Mouse (Mus musculus): ENCODE data around the gene Camkmt.
A peak's percentile ranks its signal among the peaks of the same experiment; 100 is the strongest.

Camkmt gene

GRCm38 (mm10) chr17:85091762-85092161 is 1.4 kb downstream of the Camkmt start:
- DNase-seq: no peak

- DNase-seq: no peak
Observed at GRCm38 (mm10) chr17:85096396-85096795, 6.0 kb downstream of the Camkmt start.

- no peak for DNase-seq
Observed at GRCm38 (mm10) chr17:85098677-85099323, 8.4 kb downstream of the Camkmt start.

GRCm38 (mm10) chr17:85100232-85100631 is 9.9 kb downstream of the Camkmt start:
- no peak for DNase-seq

- DNase-seq: no peak
Observed at GRCm38 (mm10) chr17:85101751-85102150, 11.4 kb downstream of the Camkmt start.

GRCm38 (mm10) chr17:85103310-85103709 is 13.0 kb downstream of the Camkmt start:
- DNase-seq: no peak

- DNase-seq: no peak
Observed at GRCm38 (mm10) chr17:85110640-85111039, 20.3 kb downstream of the Camkmt start.

GRCm38 (mm10) chr17:85113441-85113840 is 23.1 kb downstream of the Camkmt start:
- no peak for DNase-seq

GRCm38 (mm10) chr17:85116643-85117042 is 26.3 kb downstream of the Camkmt start:
- DNase-seq: peak; percentile 20

GRCm38 (mm10) chr17:85138393-85138792 is 48.0 kb downstream of the Camkmt start:
- DNase-seq: no peak

GRCm38 (mm10) chr17:85141621-85142020 is 51.3 kb downstream of the Camkmt start:
- no peak for DNase-seq

GRCm38 (mm10) chr17:85142495-85143111 is 52.3 kb downstream of the Camkmt start:
- DNase-seq: no peak

GRCm38 (mm10) chr17:85144141-85144540 is 53.8 kb downstream of the Camkmt start:
- no peak for DNase-seq

- DNase-seq: no peak
Observed at GRCm38 (mm10) chr17:85148348-85148747, 58.0 kb downstream of the Camkmt start.

- no peak for DNase-seq
Observed at GRCm38 (mm10) chr17:85149211-85149738, 58.9 kb downstream of the Camkmt start.

- DNase-seq: no peak
Observed at GRCm38 (mm10) chr17:85151264-85151663, 60.9 kb downstream of the Camkmt start.

- DNase-seq: no peak
Observed at GRCm38 (mm10) chr17:85158202-85158601, 67.8 kb downstream of the Camkmt start.

- no peak for DNase-seq
Observed at GRCm38 (mm10) chr17:85159526-85159925, 69.2 kb downstream of the Camkmt start.

- no peak for DNase-seq
Observed at GRCm38 (mm10) chr17:85160786-85161185, 70.4 kb downstream of the Camkmt start.

GRCm38 (mm10) chr17:85162569-85163271 is 72.4 kb downstream of the Camkmt start:
- no peak for DNase-seq

GRCm38 (mm10) chr17:85163272-85163610 is 72.9 kb downstream of the Camkmt start:
- DNase-seq: no peak

- DNase-seq: no peak
Observed at GRCm38 (mm10) chr17:85168761-85169160, 78.4 kb downstream of the Camkmt start.

GRCm38 (mm10) chr17:85170541-85171255 is 80.3 kb downstream of the Camkmt start:
- DNase-seq: no peak

All from cerebellum, adult 9-11 months (tissue).